ENCODE assay signal across 10 mouse cellular contexts in the genomic region with DNA sequence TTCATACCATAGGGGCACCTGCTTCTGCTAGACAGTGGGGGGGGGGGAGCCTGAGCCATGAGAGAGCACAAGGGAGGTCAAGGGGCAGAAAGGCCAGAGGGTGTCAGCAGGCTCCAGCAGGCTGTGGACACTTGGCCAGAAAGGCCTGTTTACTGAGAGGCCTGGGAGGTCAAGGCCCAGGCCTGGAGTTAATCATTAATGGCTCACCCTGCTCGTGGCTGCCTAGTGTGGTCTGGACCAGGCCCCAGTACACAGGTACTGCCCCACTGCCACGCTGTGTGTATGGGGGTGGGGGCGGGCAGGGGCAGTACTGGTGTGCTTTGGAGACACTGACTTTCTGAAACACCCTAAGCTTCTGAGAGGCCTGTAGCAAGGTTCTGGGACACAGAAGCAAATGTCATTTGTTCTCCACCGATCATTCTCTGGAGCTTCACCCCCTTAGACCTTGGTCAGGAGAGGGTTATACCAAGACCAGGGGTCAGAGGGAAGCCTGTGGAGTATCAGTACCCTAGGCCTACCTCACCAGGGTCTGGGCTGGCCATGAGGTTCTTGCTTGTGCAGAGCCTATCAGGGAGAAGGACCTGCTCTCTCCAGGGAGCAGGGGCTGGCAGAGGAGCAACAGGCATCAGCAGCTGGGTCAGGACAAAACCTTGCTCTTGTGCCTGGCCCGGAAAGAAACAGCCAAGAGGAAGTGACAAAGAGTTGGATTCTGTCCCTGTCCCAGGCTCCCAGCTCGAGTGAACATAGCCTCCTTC. TPM values are rescaled to one million over a fixed set of nuclear protein-coding genes. Genes with fewer than 3 reads are reported as not detected.
DNase-seq lines count a peak whose midpoint lies in the region; ATAC-seq and TF ChIP-seq lines count a peak whose summit lies in the region.
"Had no signal": no experiment of that assay in that cellular context is flagged by ENCODE, and none has a peak within 500 bp of the region (broad histone marks: within the 10 kb centered on the region; RNA-seq: fewer than 3 reads in every experiment).

No protein-coding gene starts in this region.

- H3K27ac ChIP-seq in kidney, embryonic 16.5 days (ENCODE audit: low read length), result peak overlapping the region; percentile 44; the same call in 1 of the 2 replicates
- peak overlapping the region; percentile 72 for H3K27ac ChIP-seq in liver, embryonic 15.5 days (replicated peaks)
- no peak overlapping the region for H3K27ac ChIP-seq in forebrain, embryonic 12.5 days
- no peak overlapping the region for H3K27ac ChIP-seq in hindbrain, embryonic 12.5 days
- H3K27ac ChIP-seq: embryonic facial prominence, embryonic 15.5 days had no signal

- H3K4me2 ChIP-seq in kidney, embryonic 16.5 days (replicated peaks; ENCODE audit: low read depth, low read length), result no peak overlapping the region
- no peak overlapping the region for H3K4me2 ChIP-seq in liver, embryonic 15.5 days
- H3K4me2 ChIP-seq in forebrain, embryonic 12.5 days, result no peak overlapping the region
- H3K4me2 ChIP-seq in hindbrain, embryonic 12.5 days (replicated peaks), result no peak overlapping the region
- H3K4me2 ChIP-seq: embryonic facial prominence, embryonic 15.5 days had no signal

- H3K9me3 ChIP-seq in kidney, embryonic 16.5 days (ENCODE audit: low read length), result no peaks in the 10 kb centered on the region
- no peaks in the 10 kb centered on the region for H3K9me3 ChIP-seq in liver, embryonic 15.5 days (replicated peaks)
- no peaks in the 10 kb centered on the region for H3K9me3 ChIP-seq in forebrain, embryonic 12.5 days
- no peaks in the 10 kb centered on the region for H3K9me3 ChIP-seq in hindbrain, embryonic 12.5 days (replicated peaks)
- H3K9me3 ChIP-seq: embryonic facial prominence, embryonic 15.5 days had no signal

- H3K27me3 ChIP-seq in kidney, embryonic 16.5 days (ENCODE audit: insufficient read depth, low read length), result no peaks in the 10 kb centered on the region
- H3K27me3 ChIP-seq in liver, embryonic 15.5 days, result no peaks in the 10 kb centered on the region
- H3K27me3 ChIP-seq in forebrain, embryonic 12.5 days, result no peaks in the 10 kb centered on the region
- no peaks in the 10 kb centered on the region for H3K27me3 ChIP-seq in hindbrain, embryonic 12.5 days
- H3K27me3 ChIP-seq: embryonic facial prominence, embryonic 15.5 days had no signal

- ATAC-seq in kidney, embryonic 16.5 days (ENCODE audit: low FRiP score, low TSS enrichment), result peak; percentile 66
- peak; percentile 89 for ATAC-seq in liver, embryonic 15.5 days (ENCODE audit: insufficient read depth)
- ATAC-seq in forebrain, embryonic 12.5 days (ENCODE audit: low FRiP score), result no peak
- ATAC-seq in hindbrain, embryonic 12.5 days (ENCODE audit: low FRiP score), result no peak

- no peaks in the 10 kb centered on the region for H3K36me3 ChIP-seq in kidney, embryonic 16.5 days (ENCODE audit: insufficient read depth, low read length)
- no peaks in the 10 kb centered on the region for H3K36me3 ChIP-seq in liver, embryonic 15.5 days (replicated peaks)
- H3K36me3 ChIP-seq in forebrain, embryonic 12.5 days (replicated peaks), result no peaks in the 10 kb centered on the region
- no peaks in the 10 kb centered on the region for H3K36me3 ChIP-seq in hindbrain, embryonic 12.5 days
- H3K36me3 ChIP-seq: embryonic facial prominence, embryonic 15.5 days had no signal

- H3K4me1 ChIP-seq in lung, adult 2 months (ENCODE audit: control insufficient read depth, insufficient read depth, low read length), result peaks cover 2% of the 10 kb centered on the region; the same call in 1 of the 2 replicates
- H3K4me1 ChIP-seq in kidney, embryonic 16.5 days (ENCODE audit: insufficient read depth, low read length), result peaks cover 22% of the 10 kb centered on the region
- H3K4me1 ChIP-seq in liver, embryonic 15.5 days (replicated peaks), result peaks cover 40% of the 10 kb centered on the region
- peaks cover 6% of the 10 kb centered on the region; the same call in 1 of the 2 replicates for H3K4me1 ChIP-seq in forebrain, embryonic 12.5 days
- peaks cover 12% of the 10 kb centered on the region; the same call in 1 of the 2 replicates for H3K4me1 ChIP-seq in hindbrain, embryonic 12.5 days

- 49% methylated on average over 6 of the region's 6 CpGs for WGBS in lung, adult 2 months
- WGBS in kidney, embryonic 16.5 days, result 62% methylated on average over 6 of the region's 6 CpGs
- WGBS in liver, embryonic 15.5 days (ENCODE audit: insufficient replicate concordance), result 51% methylated on average over 6 of the region's 6 CpGs
- 61% methylated on average over 6 of the region's 6 CpGs for WGBS in forebrain, embryonic 12.5 days
- 70% methylated on average over 6 of the region's 6 CpGs for WGBS in hindbrain, embryonic 12.5 days

- TF ChIP-seq POLR2A in lung, adult 2 months (IDR thresholded peaks at IDR 0.05; ENCODE audit: borderline replicate concordance, extremely low read depth, low read depth, low read length), result no peak

- 0 out of 2 replicates have a peak overlapping the region, but pooled peaks have one; percentile 24 for H3K9ac ChIP-seq in kidney, embryonic 16.5 days (replicated peaks; ENCODE audit: low read length)
- H3K9ac ChIP-seq in liver, embryonic 15.5 days, result no peak overlapping the region
- H3K9ac ChIP-seq in forebrain, embryonic 12.5 days, result no peak overlapping the region
- no peak overlapping the region for H3K9ac ChIP-seq in hindbrain, embryonic 12.5 days
- H3K9ac ChIP-seq: embryonic facial prominence, embryonic 15.5 days had no signal

- no peak for TF ChIP-seq CTCF in lung, adult 2 months (IDR thresholded peaks at IDR 0.05; ENCODE audit: insufficient read depth, low read length)

- peak; percentile 78 to 82 for DNase-seq in lung, adult 18-20 months
- no peak for DNase-seq in lung, adult 2 months
- no peak for DNase-seq in thymus, postnatal 0 days (ENCODE audit: low spot score)
- DNase-seq: cerebellum, adult 18-20 months; heart, postnatal 10 days had no signal

- H3K4me3 ChIP-seq in lung, adult 2 months (replicated peaks; ENCODE audit: extremely low read depth, low read depth, low read length), result no peak overlapping the region
- no peak overlapping the region for H3K4me3 ChIP-seq in kidney, embryonic 16.5 days (ENCODE audit: low read length)
- H3K4me3 ChIP-seq in liver, embryonic 15.5 days (replicated peaks), result no peak overlapping the region
- no peak overlapping the region for H3K4me3 ChIP-seq in forebrain, embryonic 12.5 days (replicated peaks)
- H3K4me3 ChIP-seq in hindbrain, embryonic 12.5 days, result no peak overlapping the region
- H3K4me3 ChIP-seq: embryonic facial prominence, embryonic 15.5 days had no signal

RNA-seq across cellular contexts. Expression of a gene that starts 24.9 kb away (rescaled TPM):
- polyA plus RNA-seq in lung, adult 2 months (2012; rRNA removed), result 148 and 282 TPM in 2 replicates
- polyA plus RNA-seq in kidney, embryonic 16.5 days (2015; fragmentation: Nextera tagmentation; extraction: Ambion mirVana), result 1.1 and 1.4 TPM in 2 replicates
- polyA plus RNA-seq in liver, embryonic 15.5 days (2015; fragmentation: Nextera tagmentation; extraction: Ambion mirVana), result 11.0 and 13.8 TPM in 2 replicates
- 5.2 and 6.2 TPM in 2 replicates for polyA plus RNA-seq in thymus, postnatal 0 days (2015; fragmentation: Nextera tagmentation; extraction: Ambion mirVana)
- polyA plus RNA-seq in forebrain, embryonic 12.5 days (2016; fragmentation: Nextera tagmentation; extraction: Ambion mirVana), result 0.58 and 1.1 TPM in 2 replicates
- 0.96 and 1.6 TPM in 2 replicates for polyA plus RNA-seq in hindbrain, embryonic 12.5 days (2016; fragmentation: Nextera tagmentation; extraction: Ambion mirVana)

RNA-seq across cellular contexts. Expression of a gene that starts 42.1 kb away (rescaled TPM):
- polyA plus RNA-seq in lung, adult 2 months (2012; rRNA removed), result 81.4 and 82.4 TPM in 2 replicates
- 2.2 and 2.4 TPM in 2 replicates for polyA plus RNA-seq in kidney, embryonic 16.5 days (2015; fragmentation: Nextera tagmentation; extraction: Ambion mirVana)
- 0.60 and 1.0 TPM in 2 replicates for polyA plus RNA-seq in liver, embryonic 15.5 days (2015; fragmentation: Nextera tagmentation; extraction: Ambion mirVana)
- 0.28 and 0.33 TPM in 2 replicates for polyA plus RNA-seq in thymus, postnatal 0 days (2015; fragmentation: Nextera tagmentation; extraction: Ambion mirVana)
- polyA plus RNA-seq in forebrain, embryonic 12.5 days (2016; fragmentation: Nextera tagmentation; extraction: Ambion mirVana), result 1.5 and 1.6 TPM in 2 replicates
- polyA plus RNA-seq in hindbrain, embryonic 12.5 days (2016; fragmentation: Nextera tagmentation; extraction: Ambion mirVana), result 1.9 and 2.1 TPM in 2 replicates

Comparison
In these comparisons a context has a peak if more than half of its experiments do, and no peak if none do; other contexts are left out.
1. DNase-seq: peak in lung, adult 18-20 months (2 of 2); none in lung, adult 2 months (single experiment) and thymus, postnatal 0 days (single experiment).
2. ATAC-seq: peak in kidney, embryonic 16.5 days (single experiment) and liver, embryonic 15.5 days (single experiment); none in forebrain, embryonic 12.5 days (single experiment) and hindbrain, embryonic 12.5 days (single experiment).
3. H3K27ac ChIP-seq: peak in kidney, embryonic 16.5 days (single experiment) and liver, embryonic 15.5 days (single experiment); none in forebrain, embryonic 12.5 days (single experiment) and hindbrain, embryonic 12.5 days (single experiment).
4. RNA of a gene that starts 24.9 kb away (polyA plus RNA-seq): 148 to 282 TPM in lung, adult 2 months; 11.0 to 13.8 TPM in liver, embryonic 15.5 days, 5.2 to 6.2 TPM in thymus, postnatal 0 days, 1.1 to 1.4 TPM in kidney, embryonic 16.5 days, 0.58 to 1.1 TPM in forebrain, embryonic 12.5 days and 0.96 to 1.6 TPM in hindbrain, embryonic 12.5 days; every median in the first group is over 10 times any median in the second.
5. RNA of a gene that starts 42.1 kb away (polyA plus RNA-seq): 81.4 to 82.4 TPM in lung, adult 2 months; 2.2 to 2.4 TPM in kidney, embryonic 16.5 days, 1.9 to 2.1 TPM in hindbrain, embryonic 12.5 days, 1.5 to 1.6 TPM in forebrain, embryonic 12.5 days, 0.60 to 1.0 TPM in liver, embryonic 15.5 days and 0.28 to 0.33 TPM in thymus, postnatal 0 days; every median in the first group is over 10 times any median in the second.